Mouse (Mus musculus) limb, embryonic 11.5 days (tissue): Measurements from ENCODE around the gene Nup62. TPM values are rescaled to one million over a fixed set of nuclear protein-coding genes. Genes with fewer than 3 reads are reported as not detected.
A peak's percentile ranks its signal among the peaks of the same experiment; 100 is the strongest.

ENCODE experiments used
- ATAC-seq: fragments of 200-750 bp; cut with Nextera tagmentation; 2 replicates; pipeline ENCODE4 v1.8.0; 2017; ENCODE audit warnings: low read depth; ENCODE audit not compliant: insufficient number of reproducible peaks, low FRiP score, low TSS enrichment
- DNase-seq: peaks from one replicate; pipeline ENCODE4 v3.0.0-alpha.2; 2015; ENCODE audit warnings: low spot score
- H3K27ac ChIP-seq: fragments of 300-500 bp; sonication (generic); replicated peaks from 2 replicates; pipeline ENCODE4 v1.5.1; 2014; ENCODE audit warnings: low read depth, mild to moderate bottlenecking, low read length
- H3K27me3 ChIP-seq: fragments of 300-500 bp; sonication (generic); 2 replicates; pipeline ENCODE4 v1.6.1; 2014; ENCODE audit warnings: mild to moderate bottlenecking, low read length, mixed read lengths; ENCODE audit not compliant: control insufficient read depth, insufficient read depth
- H3K36me3 ChIP-seq: fragments of 300-500 bp; sonication (generic); 2 replicates; pipeline ENCODE4 v1.6.1; 2014; ENCODE audit warnings: mild to moderate bottlenecking, low read length, moderate library complexity, mixed read lengths; ENCODE audit not compliant: control insufficient read depth, insufficient read depth
- H3K4me1 ChIP-seq: fragments of 300-500 bp; sonication (generic); 2 replicates; pipeline ENCODE4 v1.6.1; 2014; ENCODE audit warnings: low read length, mixed read lengths; ENCODE audit not compliant: control insufficient read depth, insufficient read depth
- H3K4me2 ChIP-seq: fragments of 300-500 bp; sonication (generic); 2 replicates; pipeline ENCODE4 v1.6.1; 2014; ENCODE audit warnings: low read depth, mild to moderate bottlenecking, moderate library complexity; ENCODE audit not compliant: severe bottlenecking
- H3K4me3 ChIP-seq: fragments of 300-500 bp; sonication (generic); 2 replicates; pipeline ENCODE4 v1.5.1; 2014; ENCODE audit warnings: low read depth, low read length
- H3K9ac ChIP-seq: fragments of 300-500 bp; sonication (generic); 2 replicates; pipeline ENCODE4 v1.6.1; 2014; ENCODE audit warnings: mild to moderate bottlenecking, low read length
- H3K9me3 ChIP-seq: fragments of 300-500 bp; sonication (generic); 2 replicates; pipeline ENCODE4 v1.6.1; 2016; ENCODE audit warnings: low read length; ENCODE audit not compliant: control insufficient read depth
- WGBS: fragments of 180-500 bp; shearing (Covaris S2); extraction: QIAGEN DNeasy Blood & Tissue Kit; methylation state at CpG from one replicate; pipeline ENCODE4 v1.1.7; 2014; 5-methylcytosine and 5-hydroxymethylcytosine counted together
- polyA plus RNA-seq: library from polyadenylated mRNA; unstranded; fragments of >200 nt; fragmentation: Nextera tagmentation; extraction: Ambion mirVana; gene quantifications from 2 replicates; pipeline ENCODE4 v1.2.1, GENCODE M21; 2014

The Nup62 gene
- polyA plus RNA-seq, 1 experiment from 2014 or later = 81.7 TPM

GRCm38 (mm10) chr7:44853065-44853464 lies 37.2 kb downstream of the Nup62 start:
- WGBS = 98% methylated on average over 2 of the region's 2 CpGs
- peaks cover 21% of the 10 kb centered on the region for H3K4me1 ChIP-seq
- no peaks in the 10 kb centered on the region for H3K27me3 ChIP-seq
- no peak overlapping the region for H3K9ac ChIP-seq
- peaks cover 5% of the 10 kb centered on the region; the same call in 1 of the 2 replicates for H3K36me3 ChIP-seq
- H3K4me3 ChIP-seq = no peak overlapping the region
- no peak for ATAC-seq
- no peak overlapping the region for H3K27ac ChIP-seq
- DNase-seq = no peak
- H3K4me2 ChIP-seq = no peak overlapping the region
- no peaks in the 10 kb centered on the region for H3K9me3 ChIP-seq

- peaks cover 5% of the 10 kb centered on the region; the same call in 1 of the 2 replicates for H3K36me3 ChIP-seq
- WGBS = 34% methylated on average over 26 of the region's 26 CpGs
- peak overlapping the region; percentile 56 for H3K9ac ChIP-seq
- no peaks in the 10 kb centered on the region for H3K9me3 ChIP-seq
- H3K4me3 ChIP-seq = peak overlapping the region; percentile 39
- peaks cover 21% of the 10 kb centered on the region for H3K4me1 ChIP-seq
- no peak for DNase-seq
- H3K4me2 ChIP-seq = peak overlapping the region; percentile 70
- peak overlapping the region; percentile 48 for H3K27ac ChIP-seq
- no peaks in the 10 kb centered on the region for H3K27me3 ChIP-seq
- ATAC-seq = no peak
Observed at GRCm38 (mm10) chr7:44853596-44854355, 37.9 kb downstream of the Nup62 start.

- 2% methylated on average over 45 of the region's 45 CpGs for WGBS
Observed at GRCm38 (mm10) chr7:44854356-44855031, 38.6 kb downstream of the Nup62 start.

GRCm38 (mm10) chr7:44855036-44855435 lies 39.1 kb downstream of the Nup62 start:
- Histone ChIP-seq H3K4me1 (peaks cover 21% of the 10 kb centered on the region), H3K27me3 (no peaks in the 10 kb centered on the region), H3K4me2 (peak overlapping the region; percentile 70), H3K4me3 (peak overlapping the region; percentile 39), H3K9ac (no peak overlapping the region; the same call in 1 of the 2 replicates), H3K36me3 (peaks cover 5% of the 10 kb centered on the region; the same call in 1 of the 2 replicates), H3K9me3 (no peaks in the 10 kb centered on the region), H3K27ac (peak overlapping the region; percentile 48; the same call in 1 of the 2 replicates)
- 46% methylated on average over 10 of the region's 10 CpGs for WGBS
- no peak for DNase-seq
- no peak for ATAC-seq

More at GRCm38 (mm10) chr7:44854356-44855031, 38.6 kb downstream of the Nup62 start:
- peaks cover 5% of the 10 kb centered on the region; the same call in 1 of the 2 replicates for H3K36me3 ChIP-seq
- peak overlapping the region; percentile 56 for H3K9ac ChIP-seq
- peak overlapping the region; percentile 70 for H3K4me2 ChIP-seq
- peaks cover 21% of the 10 kb centered on the region for H3K4me1 ChIP-seq
- 0 out of 2 replicates have a peak, but pooled peaks have one; percentile 15 for ATAC-seq
- peak; percentile 81 for DNase-seq
- H3K4me3 ChIP-seq = peak overlapping the region; percentile 39
- H3K27me3 ChIP-seq = no peaks in the 10 kb centered on the region
- H3K27ac ChIP-seq = peak overlapping the region; percentile 48
- no peaks in the 10 kb centered on the region for H3K9me3 ChIP-seq

- DNase-seq (no peak), ATAC-seq (no peak)
- 64% methylated on average over 9 of the region's 9 CpGs for WGBS
- Histone ChIP-seq H3K4me2 (peak overlapping the region; percentile 75), H3K27me3 (no peaks in the 10 kb centered on the region), H3K4me1 (peaks cover 16% of the 10 kb centered on the region), H3K27ac (no peak overlapping the region), H3K9me3 (no peaks in the 10 kb centered on the region), H3K36me3 (peaks cover 8% of the 10 kb centered on the region; the same call in 1 of the 2 replicates), H3K4me3 (peak overlapping the region; percentile 52), H3K9ac (no peak overlapping the region)
Observed at GRCm38 (mm10) chr7:44856265-44856916, 40.5 kb downstream of the Nup62 start.

- peak within 1 kb of the TSS; percentile 83 for H3K27ac ChIP-seq
- DNase-seq = peak; percentile 89
- H3K9me3 ChIP-seq = no peaks in the 10 kb centered on the region
- H3K4me1 ChIP-seq = peaks cover 16% of the 10 kb centered on the region
- H3K9ac ChIP-seq = peak within 1 kb of the TSS; percentile 48
- H3K4me3 ChIP-seq = peak within 1 kb of the TSS; percentile 52
- peak; percentile 44; the same call in 1 of the 2 replicates for ATAC-seq
- under 1% methylated on average over 32 of the region's 32 CpGs for WGBS
- H3K4me2 ChIP-seq = peak within 1 kb of the TSS; percentile 75
- peaks cover 11% of the 10 kb centered on the region; the same call in 1 of the 2 replicates for H3K36me3 ChIP-seq
- H3K27me3 ChIP-seq = no peaks in the 10 kb centered on the region
Observed at GRCm38 (mm10) chr7:44857042-44857552, 41.2 kb downstream of the Nup62 start, which contains the start of gene Pnkp. Gene Pnkp, plus strand, starts transcription at chr7:44857139.

GRCm38 (mm10) chr7:44857905-44858304 lies 42.0 kb downstream of the Nup62 start:
- no peak overlapping the region for H3K27ac ChIP-seq
- peaks cover 16% of the 10 kb centered on the region for H3K4me1 ChIP-seq

GRCm38 (mm10) chr7:44859896-44860295 lies 44.0 kb downstream of the Nup62 start:
- Histone ChIP-seq H3K9ac (no peak overlapping the region), H3K27me3 (no peaks in the 10 kb centered on the region), H3K4me3 (no peak overlapping the region), H3K27ac (no peak overlapping the region), H3K4me1 (peaks cover 8% of the 10 kb centered on the region), H3K36me3 (peaks cover 30% of the 10 kb centered on the region; the same call in 1 of the 2 replicates), H3K4me2 (no peak overlapping the region), H3K9me3 (no peaks in the 10 kb centered on the region)
- no peak for DNase-seq
- no peak for ATAC-seq
- 93% methylated on average over 11 of the region's 11 CpGs for WGBS

More at GRCm38 (mm10) chr7:44857905-44858304, 42.0 kb downstream of the Nup62 start:
- no peaks in the 10 kb centered on the region for H3K9me3 ChIP-seq
- peak overlapping the region; percentile 48 for H3K9ac ChIP-seq
- 28% methylated on average over 8 of the region's 8 CpGs for WGBS
- H3K27me3 ChIP-seq = no peaks in the 10 kb centered on the region
- no peak for ATAC-seq
- DNase-seq = no peak
- H3K4me2 ChIP-seq = peak overlapping the region; percentile 75
- H3K36me3 ChIP-seq = peaks cover 13% of the 10 kb centered on the region; the same call in 1 of the 2 replicates
- H3K4me3 ChIP-seq = peak overlapping the region; percentile 52
